Mouse (Mus musculus) liver, adult (tissue): Measurements from ENCODE around the gene Itgam.

ENCODE experiments used
- GATA4 ChIP-seq: IDR thresholded peaks from 2 replicates; pipeline ENCODE4 v1.6.1; 2014; ENCODE audit warnings: mild to moderate bottlenecking, low read length; ENCODE audit not compliant: insufficient replicate concordance

Itgam gene

DNA sequence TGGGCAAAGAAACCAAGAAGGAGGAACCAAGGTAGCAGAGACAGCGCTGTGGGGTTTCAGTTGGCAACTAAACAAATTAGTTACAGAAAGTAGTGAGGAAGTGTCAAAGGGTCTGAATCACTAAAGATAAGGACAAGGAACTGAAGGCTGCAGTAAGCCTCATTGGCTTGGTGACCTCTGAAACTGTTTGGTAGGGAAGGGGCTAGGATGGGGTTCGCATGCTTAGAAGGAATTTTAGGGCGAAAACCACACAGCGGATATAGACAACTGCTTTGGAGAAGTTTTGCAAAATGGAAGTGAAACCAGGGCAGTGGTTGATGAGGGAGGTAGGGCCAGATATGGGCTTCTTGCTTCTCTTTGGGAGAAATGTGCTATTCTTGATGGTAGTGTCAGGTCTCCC is 13.6 kb upstream of the Itgam start:
- no peak for TF ChIP-seq GATA4

- TF ChIP-seq GATA4 = no peak
Observed at GRCm38 (mm10) chr7:128049254-128049653, 13.2 kb upstream of the Itgam start.

- TF ChIP-seq GATA4 = no peak
Observed at GRCm38 (mm10) chr7:128050739-128051138, 11.7 kb upstream of the Itgam start.

- no peak for TF ChIP-seq GATA4
Observed at GRCm38 (mm10) chr7:128053061-128053460, 9.4 kb upstream of the Itgam start.

DNA sequence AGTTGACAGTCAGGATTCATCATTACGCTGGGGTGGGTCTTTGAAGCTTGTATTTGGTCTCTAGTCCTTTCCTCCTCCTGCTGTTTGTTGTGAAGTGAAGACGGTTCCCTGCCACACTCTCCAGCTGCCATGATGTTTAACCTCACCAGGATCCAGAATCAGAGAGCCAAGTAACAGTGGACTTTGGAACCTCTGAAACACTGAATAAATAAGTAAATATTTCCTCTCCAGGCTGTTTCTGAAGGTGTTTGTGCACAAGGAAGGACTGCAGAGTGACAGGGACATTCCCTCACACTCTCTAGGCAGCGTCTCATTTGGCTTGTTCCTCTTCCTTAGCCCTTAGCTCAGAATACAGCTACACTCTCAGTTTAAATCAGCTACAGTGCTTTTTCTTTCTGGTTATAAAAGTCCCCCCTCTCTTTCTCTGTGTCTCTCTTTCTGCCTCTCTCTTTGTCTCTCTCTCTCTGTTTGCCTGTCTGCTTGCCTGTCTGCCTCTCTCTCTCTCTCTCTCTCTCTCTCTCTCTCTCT is 5.5 kb upstream of the Itgam start:
- TF ChIP-seq GATA4 = no peak

- no peak for TF ChIP-seq GATA4
Observed at GRCm38 (mm10) chr7:128057860-128058259, 4.6 kb upstream of the Itgam start.

DNA sequence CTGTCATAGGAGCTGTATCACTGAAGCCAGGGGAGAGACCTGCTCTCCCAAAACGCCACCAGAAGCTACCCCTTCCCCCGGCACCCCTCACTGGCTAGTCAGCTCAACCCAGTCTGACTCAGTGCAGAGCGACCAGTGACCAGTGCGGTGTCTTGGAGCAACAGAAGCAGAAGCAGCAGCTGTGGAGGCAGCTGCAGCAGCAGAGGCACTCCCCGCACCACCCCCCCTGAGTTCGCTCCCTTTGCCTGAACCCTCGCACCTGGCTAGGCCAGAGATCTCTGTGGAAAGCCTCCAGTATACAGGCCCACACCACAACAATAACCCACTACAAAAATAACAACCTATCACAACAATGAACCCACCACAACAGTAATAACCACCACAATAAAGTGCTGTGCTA is 3.9 kb upstream of the Itgam start:
- TF ChIP-seq GATA4 = no peak

DNA sequence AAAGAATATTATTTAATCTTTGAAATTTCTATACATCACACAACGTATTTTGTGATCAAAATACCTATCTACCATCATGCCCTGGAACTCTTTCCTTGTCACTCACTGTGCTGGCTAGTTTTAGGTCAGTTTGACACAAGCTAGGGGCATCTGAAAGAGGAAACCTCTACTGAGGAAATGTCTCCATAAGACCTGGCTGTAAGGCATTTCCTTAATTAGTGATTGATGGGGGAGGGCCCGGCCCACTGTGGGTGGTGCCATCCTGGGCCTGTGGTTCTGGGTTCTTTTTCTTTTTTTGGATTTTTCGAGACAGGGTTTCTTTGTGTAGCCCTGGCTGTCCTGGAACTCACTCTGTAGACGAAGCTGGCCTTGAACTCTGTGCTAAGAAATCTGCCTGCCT is 3.3 kb upstream of the Itgam start:
- no peak for TF ChIP-seq GATA4

GRCm38 (mm10) chr7:128063211-128063781 is 856 bp downstream of the Itgam start:
- TF ChIP-seq GATA4 = no peak

GRCm38 (mm10) chr7:128065547-128065946 is 3.1 kb downstream of the Itgam start:
- no peak for TF ChIP-seq GATA4

DNA sequence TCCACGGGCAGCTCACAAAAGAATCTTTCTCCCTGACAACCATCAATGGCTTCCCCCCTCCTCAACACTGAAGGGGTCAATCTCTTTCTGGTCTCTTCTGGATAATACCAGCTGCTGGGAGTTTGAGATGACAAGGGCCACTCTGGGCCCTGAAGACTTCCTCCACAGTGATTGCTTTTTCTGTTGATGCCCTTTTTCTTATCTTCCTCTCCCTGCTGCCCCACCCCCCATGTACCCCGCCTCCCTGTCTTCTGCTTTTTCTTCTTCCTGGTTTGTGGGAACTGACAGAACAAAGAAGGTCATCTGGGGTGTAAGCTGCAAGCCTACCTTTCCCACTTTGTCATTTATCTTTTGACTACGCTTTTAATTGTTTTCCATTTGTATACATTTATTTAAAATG is 5.4 kb downstream of the Itgam start:
- TF ChIP-seq GATA4 = no peak

- no peak for TF ChIP-seq GATA4
Observed at GRCm38 (mm10) chr7:128069844-128070243, 7.4 kb downstream of the Itgam start.

DNA sequence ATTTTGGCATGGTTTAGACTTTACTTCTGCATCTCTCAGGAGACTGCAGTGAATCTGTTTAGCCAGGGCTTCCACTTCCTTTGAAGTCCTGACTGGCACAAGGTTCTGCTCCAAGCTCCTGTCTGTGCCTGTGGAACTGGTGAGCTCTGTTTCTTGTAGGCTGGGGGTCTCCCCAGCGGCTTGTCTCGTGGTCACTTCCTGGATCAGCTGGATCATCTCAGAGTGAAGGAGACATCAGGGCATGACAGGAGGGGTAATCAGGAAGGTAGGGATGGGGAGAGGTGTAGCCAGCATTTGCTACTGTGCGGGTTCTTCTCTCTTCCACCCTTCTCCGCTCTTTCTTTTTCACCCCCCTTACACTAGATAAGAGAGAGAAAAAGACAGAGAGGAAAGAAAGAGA is 9.4 kb downstream of the Itgam start:
- TF ChIP-seq GATA4 = no peak

DNA sequence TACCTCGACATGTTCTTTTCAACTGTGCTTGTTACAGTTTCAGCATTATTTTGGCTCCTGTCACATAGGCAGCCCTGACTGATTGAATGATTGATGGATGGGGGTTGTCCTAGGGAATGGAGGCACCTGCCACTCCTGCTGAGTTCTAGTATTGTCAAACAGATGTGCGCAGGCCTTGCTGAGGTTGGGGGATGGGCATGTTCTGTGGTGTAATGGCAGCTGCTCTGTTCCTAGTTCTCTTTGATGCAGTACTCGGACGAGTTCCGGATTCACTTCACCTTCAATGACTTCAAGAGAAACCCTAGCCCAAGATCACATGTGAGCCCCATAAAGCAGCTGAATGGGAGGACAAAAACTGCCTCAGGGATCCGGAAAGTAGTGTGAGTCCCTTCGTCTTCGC is 17.6 kb downstream of the Itgam start:
- TF ChIP-seq GATA4 = no peak

DNA sequence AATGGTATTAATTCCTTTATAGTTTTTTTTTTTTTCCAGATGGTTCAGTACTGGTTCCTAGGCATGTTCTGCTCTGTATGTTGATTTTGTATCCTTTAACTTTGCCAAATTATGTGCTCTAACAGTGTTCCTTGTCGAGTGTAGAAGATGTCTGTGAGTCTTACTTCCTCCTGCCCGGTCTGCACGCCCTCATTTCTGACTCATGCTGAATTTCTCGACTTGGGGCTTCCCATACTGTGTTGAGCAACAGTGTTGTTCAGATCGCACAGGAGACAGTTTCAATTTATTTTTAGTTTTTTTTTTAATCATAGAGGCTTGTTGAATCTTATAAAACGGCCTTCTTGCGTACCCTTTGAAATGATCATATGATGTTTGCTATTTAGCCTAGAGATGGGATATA is 26.7 kb downstream of the Itgam start:
- TF ChIP-seq GATA4 = no peak

GRCm38 (mm10) chr7:128098135-128098534 is 35.7 kb downstream of the Itgam start:
- no peak for TF ChIP-seq GATA4

GRCm38 (mm10) chr7:128100742-128101357 is 38.4 kb downstream of the Itgam start:
- no peak for TF ChIP-seq GATA4

- no peak for TF ChIP-seq GATA4
Observed at GRCm38 (mm10) chr7:128105246-128105645, 42.8 kb downstream of the Itgam start.

GRCm38 (mm10) chr7:128107462-128107861 is 45.0 kb downstream of the Itgam start:
- no peak for TF ChIP-seq GATA4
